Mouse (Mus musculus) monocyte, adult 5-6 weeks (primary cell): ENCODE measurements at regions not wholly inside any gene's neighbourhood (a gene's known extent, or its start where the extent isn't known, plus 50 kb on each side); places are given as distances from the start of the nearest gene placed in this dataset.

Source experiments
- ATAC-seq: fragments of 153-309, 156-312 bp; replicated peaks from 2 replicates; pipeline ENCODE4 v1.8.0; 2017; ENCODE audit warnings: mild to moderate bottlenecking; ENCODE audit not compliant: low TSS enrichment, insufficient number of reproducible peaks, severe bottlenecking, poor library complexity, low FRiP score

- no peak for ATAC-seq
These were observed 369.6 kb upstream of the Slco3a1 start for GRCm38 (mm10) chr7:74924156-74924555.

- ATAC-seq: no peak
These were observed 353.9 kb upstream of the Slco3a1 start for GRCm38 (mm10) chr7:74908311-74908962.

GRCm38 (mm10) chr7:74907391-74907790 lies 352.8 kb upstream of the Slco3a1 start:
- no peak for ATAC-seq

- no peak for ATAC-seq
These were observed 322.9 kb upstream of the Slco3a1 start for GRCm38 (mm10) chr7:74877466-74877865.

GRCm38 (mm10) chr7:74876667-74877066 lies 322.1 kb upstream of the Slco3a1 start:
- ATAC-seq: no peak

DNA sequence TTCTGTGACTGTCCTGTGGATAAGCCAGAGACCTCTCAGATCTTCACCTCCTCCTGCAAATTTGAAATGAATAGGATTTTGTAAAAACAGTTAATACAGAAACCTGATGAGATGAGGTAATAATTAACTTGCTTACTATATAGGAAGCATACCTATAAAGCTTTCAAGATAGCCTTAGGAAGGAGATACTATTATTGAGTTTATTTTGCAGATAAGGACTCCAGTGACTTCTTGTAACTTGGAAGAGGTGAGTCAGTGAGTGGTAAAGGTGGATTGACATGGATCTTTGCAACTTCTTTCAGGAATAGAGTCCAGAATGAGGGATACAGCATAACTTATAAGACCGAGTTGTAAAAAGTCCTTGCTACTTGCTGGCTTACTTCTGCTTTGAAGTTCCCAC lies 315.7 kb upstream of the Slco3a1 start:
- no peak for ATAC-seq

- ATAC-seq: no peak
These were observed 308.1 kb upstream of the Slco3a1 start for GRCm38 (mm10) chr7:74862727-74863126.

GRCm38 (mm10) chr7:74844306-74844929 lies 289.8 kb upstream of the Slco3a1 start:
- no peak for ATAC-seq

GRCm38 (mm10) chr7:74823286-74823685 lies 268.7 kb upstream of the Slco3a1 start:
- ATAC-seq: no peak

DNA sequence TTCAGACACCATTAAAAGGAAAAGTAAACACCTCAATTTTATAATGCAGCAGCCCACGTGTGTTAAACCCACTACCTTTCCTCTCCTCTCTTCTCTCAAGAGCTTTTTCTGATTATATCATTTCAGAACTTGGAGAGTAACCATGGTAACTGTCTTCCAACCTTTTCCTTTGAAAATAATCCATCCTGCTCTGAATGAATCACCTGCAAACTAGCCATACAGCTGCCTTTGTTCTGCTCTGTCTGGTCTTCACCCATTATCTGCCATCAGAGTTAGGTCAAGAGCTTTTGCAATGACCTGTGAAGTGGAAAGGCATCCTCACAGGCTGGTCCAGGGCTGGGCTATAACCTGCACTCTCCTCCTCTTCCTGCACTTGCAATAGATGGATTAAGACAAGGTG lies 238.7 kb upstream of the Slco3a1 start:
- ATAC-seq: no peak

DNA sequence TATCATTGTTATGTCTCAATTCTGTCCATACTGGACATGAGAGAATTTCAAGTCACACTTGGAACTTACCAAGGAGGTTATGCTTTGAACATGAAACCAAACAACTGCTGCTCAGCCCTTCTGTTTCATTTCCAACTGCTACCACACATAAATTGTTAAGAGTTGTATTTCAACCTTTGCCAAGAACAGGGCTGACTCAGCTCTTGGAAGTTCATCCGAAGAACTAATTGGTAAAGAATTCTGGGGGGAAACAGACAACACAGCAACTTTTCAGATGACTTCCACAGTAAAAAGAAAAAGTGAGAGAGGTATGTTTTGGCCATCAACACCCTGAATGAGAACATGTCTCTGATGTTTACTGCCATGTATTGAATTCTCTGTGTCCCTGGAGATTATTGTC lies 234.1 kb upstream of the Slco3a1 start:
- no peak for ATAC-seq

GRCm38 (mm10) chr7:74771435-74772406 lies 217.1 kb upstream of the Slco3a1 start:
- ATAC-seq: no peak

DNA sequence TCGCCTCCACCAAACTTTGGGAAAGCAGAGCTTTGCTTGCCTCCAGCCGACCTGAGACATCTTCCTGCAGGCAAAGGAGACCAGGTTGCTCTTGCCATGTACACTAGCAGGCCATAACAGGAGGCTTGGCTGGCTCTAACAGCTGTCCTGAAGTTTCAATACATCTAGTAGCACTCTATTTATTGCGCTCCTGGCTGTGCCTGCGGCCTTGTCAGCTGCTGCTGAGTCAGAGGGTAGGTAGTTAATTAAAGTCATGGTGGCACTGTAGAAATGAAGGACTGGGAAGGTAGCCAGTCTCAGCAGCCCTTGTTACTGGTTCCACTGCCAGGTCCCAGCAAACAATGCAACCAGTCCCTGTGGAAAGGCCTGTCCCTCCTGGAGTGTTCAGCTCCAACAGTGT lies 212.0 kb upstream of the Slco3a1 start:
- no peak for ATAC-seq

GRCm38 (mm10) chr7:74757469-74757868 lies 202.9 kb upstream of the Slco3a1 start:
- no peak for ATAC-seq

GRCm38 (mm10) chr7:74747704-74748103 lies 193.1 kb upstream of the Slco3a1 start:
- no peak for ATAC-seq

DNA sequence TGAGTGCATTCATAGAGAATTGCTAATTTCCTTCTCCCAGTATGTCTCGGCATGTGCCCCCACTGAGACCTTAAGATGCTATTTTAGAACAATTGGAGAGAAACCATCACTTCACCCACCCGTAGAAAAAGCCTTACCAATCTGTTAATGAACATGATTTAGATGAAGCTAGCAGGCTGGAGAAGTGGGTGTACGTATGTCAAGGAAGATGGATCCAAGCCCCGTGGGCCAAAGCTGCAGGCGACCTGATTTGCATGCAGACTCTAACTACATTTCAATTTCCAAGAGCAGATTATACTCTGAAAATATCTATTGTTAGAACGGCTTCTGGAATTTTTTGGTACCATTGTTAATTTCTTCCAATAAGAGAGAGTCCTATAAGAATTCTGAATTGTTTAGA lies 180.4 kb upstream of the Slco3a1 start:
- ATAC-seq: no peak

- no peak for ATAC-seq
These were observed 171.9 kb upstream of the Slco3a1 start for GRCm38 (mm10) chr7:74726324-74726991.

DNA sequence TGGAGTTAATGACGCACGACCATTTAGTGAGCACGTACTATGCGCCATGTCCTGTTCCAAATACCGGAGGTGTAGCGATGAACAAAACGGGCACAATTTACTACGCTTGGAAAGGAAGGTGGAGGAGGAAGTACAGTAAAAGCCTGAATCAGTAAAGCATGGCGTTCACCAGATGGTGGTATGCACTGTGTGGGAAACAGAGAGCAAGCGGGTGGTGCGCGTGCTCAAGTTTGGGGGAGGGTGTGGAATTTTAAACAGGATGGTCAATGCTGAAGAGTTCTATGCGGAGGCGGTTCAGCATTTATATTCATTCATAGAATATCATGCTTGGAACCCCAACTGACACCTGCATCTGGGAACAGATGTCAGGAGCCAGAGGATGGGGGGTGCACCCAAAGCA lies 164.7 kb upstream of the Slco3a1 start:
- ATAC-seq: no peak

DNA sequence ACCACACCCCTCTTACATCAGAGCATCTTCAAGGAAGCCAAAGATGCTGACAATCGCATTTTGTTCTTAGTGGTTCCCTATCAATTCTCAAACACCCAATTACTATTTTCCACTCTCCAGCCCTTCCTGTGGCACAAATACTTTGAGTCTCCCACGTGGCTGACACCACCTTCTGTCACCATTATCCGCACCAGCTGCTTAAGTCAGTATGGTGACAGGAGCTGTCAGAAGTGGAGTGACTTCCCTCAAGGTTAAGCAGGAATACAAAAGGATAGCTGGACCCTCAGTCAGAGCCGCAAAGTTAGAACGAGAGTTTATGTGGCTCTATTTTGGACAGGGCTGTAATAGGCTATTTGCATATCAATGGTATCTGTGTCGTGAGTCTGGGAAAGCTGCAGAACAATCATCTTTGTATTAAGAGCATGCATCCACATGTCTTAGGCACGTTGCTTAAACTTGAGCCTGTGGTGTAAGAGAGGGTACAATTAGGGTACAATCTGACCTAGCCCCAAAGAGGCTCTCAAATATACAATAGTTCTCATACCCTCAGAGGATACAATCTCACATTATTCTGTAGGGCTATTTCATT lies 155.5 kb upstream of the Slco3a1 start:
- no peak for ATAC-seq
